Mouse (Mus musculus): Measurements from ENCODE around the gene Fcor. TPM values are rescaled to one million over a fixed set of nuclear protein-coding genes. Genes with fewer than 3 reads are reported as not detected.
A peak's percentile ranks its signal among the peaks of the same experiment; 100 is the strongest.

Gene Fcor
- polyA plus RNA-seq, 1 experiment, result 15.5 TPM

GRCm38 (mm10) chr8:3676131-3676992 is 4.2 kb upstream of the Fcor start, which contains the start of gene Trappc5:
TSS of gene Trappc5 (plus strand) at chr8:3676299.
- no peaks in the 10 kb centered on the region for H3K27me3 ChIP-seq (replicated peaks; ENCODE audit: control insufficient read depth, insufficient read depth, low read length)
- peak; percentile 97 for DNase-seq
- under 1% methylated on average over 61 of the region's 61 CpGs for WGBS
- peak within 1 kb of the TSS; percentile 89 for H3K4me3 ChIP-seq (ENCODE audit: insufficient read depth, low read depth, low read length)
- H3K27ac ChIP-seq (ENCODE audit: insufficient read depth, low read depth, low read length), result peak within 1 kb of the TSS; percentile 84
- peak; percentile 18 for TF ChIP-seq POLR2A (IDR thresholded peaks at IDR 0.05; ENCODE audit: low read depth, low read length)
- peak; percentile 81 for TF ChIP-seq CTCF (conservative IDR thresholded peaks at IDR 0.05; ENCODE audit: insufficient read depth, insufficient read length, low read depth, low read length)
- peaks cover 7% of the 10 kb centered on the region; the same call in 1 of the 2 replicates for H3K4me1 ChIP-seq (ENCODE audit: control insufficient read depth, insufficient read depth, low read length)
- H3K36me3 ChIP-seq (ENCODE audit: control insufficient read depth, insufficient read depth, low read length), result no peaks in the 10 kb centered on the region

DNA sequence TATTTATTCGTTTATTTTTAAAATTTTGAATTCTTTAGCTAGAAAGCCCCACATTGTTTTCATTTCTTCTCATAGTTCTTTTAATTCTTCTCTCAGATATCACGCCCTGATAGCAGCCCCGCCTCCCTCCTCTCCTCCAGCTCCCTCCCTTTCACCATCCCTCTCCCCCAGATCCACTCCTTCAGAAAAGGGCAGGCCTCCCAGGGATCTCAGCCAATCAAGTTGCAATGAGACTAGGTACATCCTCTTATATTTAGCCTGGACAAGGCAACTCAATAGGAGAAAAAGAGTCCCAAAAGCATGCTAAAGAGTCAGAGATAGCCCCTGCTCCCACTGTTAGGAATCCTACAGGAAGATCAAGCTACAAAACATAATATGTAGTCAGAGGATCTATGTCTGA is 2.5 kb upstream of the Fcor start:
- H3K36me3 ChIP-seq (ENCODE audit: control insufficient read depth, insufficient read depth, low read length), result no peaks in the 10 kb centered on the region
- H3K4me1 ChIP-seq (ENCODE audit: control insufficient read depth, insufficient read depth, low read length), result peaks cover 4% of the 10 kb centered on the region; the same call in 1 of the 2 replicates
- no peaks in the 10 kb centered on the region for H3K27me3 ChIP-seq (replicated peaks; ENCODE audit: control insufficient read depth, insufficient read depth, low read length)
- TF ChIP-seq POLR2A (IDR thresholded peaks at IDR 0.05; ENCODE audit: low read depth, low read length), result no peak
- no peak for TF ChIP-seq CTCF (conservative IDR thresholded peaks at IDR 0.05; ENCODE audit: insufficient read depth, insufficient read length, low read depth, low read length)
- no peak overlapping the region for H3K4me3 ChIP-seq (ENCODE audit: insufficient read depth, low read depth, low read length)
- DNase-seq, result no peak
- no peak overlapping the region for H3K27ac ChIP-seq (ENCODE audit: insufficient read depth, low read depth, low read length)
- 68% methylated on average over 3 of the region's 3 CpGs for WGBS

- no peak overlapping the region for H3K4me3 ChIP-seq (ENCODE audit: insufficient read depth, low read depth, low read length)
Observed at GRCm38 (mm10) chr8:3670388-3670787, 1.8 kb downstream of the Fcor start.

GRCm38 (mm10) chr8:3665507-3665906 is 6.7 kb downstream of the Fcor start, which contains the start of gene Mcemp1:
TSS of gene Mcemp1 (plus strand) at chr8:3665754.
- Histone ChIP-seq H3K27me3 (replicated peaks; ENCODE audit: control insufficient read depth, insufficient read depth, low read length) (no peaks in the 10 kb centered on the region), H3K27ac (ENCODE audit: insufficient read depth, low read depth, low read length) (no peak within 1 kb of the TSS), H3K36me3 (ENCODE audit: control insufficient read depth, insufficient read depth, low read length) (no peaks in the 10 kb centered on the region), H3K4me1 (ENCODE audit: control insufficient read depth, insufficient read depth, low read length) (no peaks in the 10 kb centered on the region), H3K4me3 (ENCODE audit: insufficient read depth, low read depth, low read length) (no peak within 1 kb of the TSS)
- no peak for TF ChIP-seq POLR2A (IDR thresholded peaks at IDR 0.05; ENCODE audit: low read depth, low read length)
- TF ChIP-seq CTCF (conservative IDR thresholded peaks at IDR 0.05; ENCODE audit: insufficient read depth, insufficient read length, low read depth, low read length), result no peak
- DNase-seq, result no peak
- WGBS, result 59% methylated on average over 6 of the region's 6 CpGs

More at GRCm38 (mm10) chr8:3670388-3670787, 1.8 kb downstream of the Fcor start:
- no peak for DNase-seq
- 72% methylated on average over 2 of the region's 2 CpGs for WGBS
- no peaks in the 10 kb centered on the region for H3K36me3 ChIP-seq (ENCODE audit: control insufficient read depth, insufficient read depth, low read length)
- no peak for TF ChIP-seq POLR2A (IDR thresholded peaks at IDR 0.05; ENCODE audit: low read depth, low read length)
- no peak for TF ChIP-seq CTCF (conservative IDR thresholded peaks at IDR 0.05; ENCODE audit: insufficient read depth, insufficient read length, low read depth, low read length)
- H3K27ac ChIP-seq (ENCODE audit: insufficient read depth, low read depth, low read length), result no peak overlapping the region
- H3K4me1 ChIP-seq (ENCODE audit: control insufficient read depth, insufficient read depth, low read length), result no peaks in the 10 kb centered on the region; the same call in 1 of the 2 replicates
- no peaks in the 10 kb centered on the region for H3K27me3 ChIP-seq (replicated peaks; ENCODE audit: control insufficient read depth, insufficient read depth, low read length)

- H3K4me3 ChIP-seq (ENCODE audit: insufficient read depth, low read depth, low read length), result no peak overlapping the region
- WGBS, result 58% methylated on average over 5 of the region's 5 CpGs
- TF ChIP-seq CTCF (conservative IDR thresholded peaks at IDR 0.05; ENCODE audit: insufficient read depth, insufficient read length, low read depth, low read length) (no peak), POLR2A (IDR thresholded peaks at IDR 0.05; ENCODE audit: low read depth, low read length) (no peak)
- no peaks in the 10 kb centered on the region for H3K36me3 ChIP-seq (ENCODE audit: control insufficient read depth, insufficient read depth, low read length)
- DNase-seq, result no peak
- H3K27me3 ChIP-seq (replicated peaks; ENCODE audit: control insufficient read depth, insufficient read depth, low read length), result no peaks in the 10 kb centered on the region
- H3K27ac ChIP-seq (ENCODE audit: insufficient read depth, low read depth, low read length), result no peak overlapping the region
- H3K4me1 ChIP-seq (ENCODE audit: control insufficient read depth, insufficient read depth, low read length), result no peaks in the 10 kb centered on the region
Observed at GRCm38 (mm10) chr8:3664405-3664804, 7.8 kb downstream of the Fcor start.

DNA sequence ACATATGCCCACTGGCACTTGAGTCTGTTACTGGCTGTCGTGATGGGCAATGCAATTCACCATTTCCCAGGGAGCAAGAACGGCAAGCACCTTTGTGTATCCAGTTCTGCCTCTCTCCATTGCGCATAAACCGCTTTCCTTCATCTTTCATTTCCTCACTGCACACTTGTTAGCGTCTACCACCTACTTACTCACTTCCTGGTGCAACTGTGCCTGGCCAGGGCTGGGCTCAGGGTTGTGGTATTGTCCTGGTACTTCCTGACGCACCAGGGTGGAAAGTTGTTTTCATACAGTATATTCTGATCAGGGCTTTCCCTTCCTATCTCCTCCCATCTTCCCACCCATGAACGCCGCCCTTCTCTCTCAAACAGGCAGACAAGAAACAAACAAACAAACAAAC is 11.3 kb downstream of the Fcor start:
- Histone ChIP-seq H3K4me1 (ENCODE audit: control insufficient read depth, insufficient read depth, low read length) (no peaks in the 10 kb centered on the region), H3K4me3 (ENCODE audit: insufficient read depth, low read depth, low read length) (no peak overlapping the region), H3K36me3 (ENCODE audit: control insufficient read depth, insufficient read depth, low read length) (no peaks in the 10 kb centered on the region), H3K27ac (ENCODE audit: insufficient read depth, low read depth, low read length) (no peak overlapping the region), H3K27me3 (replicated peaks; ENCODE audit: control insufficient read depth, insufficient read depth, low read length) (no peaks in the 10 kb centered on the region)
- 82% methylated on average over 8 of the region's 8 CpGs for WGBS
- TF ChIP-seq CTCF (conservative IDR thresholded peaks at IDR 0.05; ENCODE audit: insufficient read depth, insufficient read length, low read depth, low read length), result no peak
- TF ChIP-seq POLR2A (IDR thresholded peaks at IDR 0.05; ENCODE audit: low read depth, low read length), result no peak
- DNase-seq, result no peak

DNA sequence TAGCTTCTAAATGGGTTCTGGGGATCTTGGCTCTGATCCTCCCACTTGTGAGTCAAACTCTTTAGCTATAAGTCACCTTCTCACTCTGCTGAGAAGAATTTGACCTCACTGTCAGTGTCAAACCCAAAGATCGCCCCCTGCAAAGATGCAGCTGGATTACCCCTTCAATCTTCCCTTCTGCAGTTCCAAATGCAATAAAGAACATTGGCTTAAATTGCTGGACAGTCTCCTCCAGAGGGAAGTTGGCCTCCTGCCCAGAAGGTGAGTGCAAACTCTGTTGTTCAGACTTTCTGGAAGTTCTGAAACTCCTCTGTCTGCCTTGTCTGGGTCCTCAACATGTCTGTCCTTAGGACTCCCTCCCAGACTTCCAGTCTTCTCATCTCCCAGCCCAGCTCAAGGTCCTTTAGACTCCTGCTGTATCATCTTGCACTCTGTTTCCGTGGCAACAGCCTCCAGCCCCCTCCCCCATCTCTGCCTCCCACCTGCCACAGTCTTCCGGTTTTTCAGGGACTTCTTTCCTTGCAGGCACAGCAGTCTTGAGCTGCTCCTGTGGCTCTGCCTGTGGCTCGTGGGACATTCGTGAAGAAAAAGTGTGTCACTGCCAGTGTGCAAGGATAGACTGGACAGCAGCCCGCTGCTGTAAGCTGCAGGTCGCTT is 15.3 kb downstream of the Fcor start:
- WGBS, result 17% methylated on average over 7 of the region's 7 CpGs
- Histone ChIP-seq H3K27me3 (replicated peaks; ENCODE audit: control insufficient read depth, insufficient read depth, low read length) (no peaks in the 10 kb centered on the region), H3K4me1 (ENCODE audit: control insufficient read depth, insufficient read depth, low read length) (no peaks in the 10 kb centered on the region), H3K36me3 (ENCODE audit: control insufficient read depth, insufficient read depth, low read length) (no peaks in the 10 kb centered on the region), H3K27ac (ENCODE audit: insufficient read depth, low read depth, low read length) (no peak overlapping the region), H3K4me3 (ENCODE audit: insufficient read depth, low read depth, low read length) (no peak overlapping the region)
- TF ChIP-seq CTCF (conservative IDR thresholded peaks at IDR 0.05; ENCODE audit: insufficient read depth, insufficient read length, low read depth, low read length) (no peak), POLR2A (IDR thresholded peaks at IDR 0.05; ENCODE audit: low read depth, low read length) (no peak)
- peak; percentile 15 for DNase-seq
